Mouse (Mus musculus) ES-Bruce4 (cell line): ENCODE measurements around the gene Agtpbp1.

ENCODE experiments used
- CTCF ChIP-seq: IDR thresholded peaks from one replicate; pipeline ENCODE4 v1.8.1; 2011; ENCODE audit warnings: low read depth, low read length
- POLR2A ChIP-seq: IDR thresholded peaks from one replicate; pipeline ENCODE4 v1.8.1; 2011; ENCODE audit warnings: low read length; ENCODE audit not compliant: insufficient read depth

DNA sequence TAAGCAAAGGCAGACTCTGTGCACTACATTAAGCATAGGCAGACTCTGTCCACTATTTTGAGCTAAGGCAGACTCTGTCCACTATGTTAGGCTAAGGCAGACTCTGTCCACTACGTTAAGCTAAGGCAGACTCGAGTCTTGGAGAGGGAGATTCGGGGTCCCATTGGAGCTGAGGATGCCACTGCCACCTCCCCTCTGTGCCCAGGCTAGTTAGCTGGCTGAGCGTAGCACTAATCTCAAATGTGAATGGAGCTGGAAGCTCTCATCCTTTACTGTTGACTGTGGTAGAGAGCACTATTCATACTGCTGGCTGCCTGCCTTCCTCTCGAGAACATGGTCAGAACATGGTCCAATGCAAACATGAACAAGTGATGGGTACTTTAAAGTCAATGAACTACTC is 46.4 kb downstream of the Agtpbp1 start:
- no peak for TF ChIP-seq CTCF
- no peak for TF ChIP-seq POLR2A
